Mouse (Mus musculus) spleen, postnatal 36 days (tissue): ENCODE measurements at regions not wholly inside any gene's neighbourhood (a gene's known extent, or its start where the extent isn't known, plus 50 kb on each side); places are given as distances from the start of the nearest gene placed in this dataset.

Experiments used
- DNase-seq, 2 experiments: peaks; one replicate each; pipeline ENCODE4 v3.0.0; 2022; ENCODE audit warnings: low spot score in 2 of 2, mixed read lengths in 1 of 2

- no peak for DNase-seq
These were observed 351.4 kb upstream of the Dach1 start for GRCm38 (mm10) chr14:98520966-98521365.

DNA sequence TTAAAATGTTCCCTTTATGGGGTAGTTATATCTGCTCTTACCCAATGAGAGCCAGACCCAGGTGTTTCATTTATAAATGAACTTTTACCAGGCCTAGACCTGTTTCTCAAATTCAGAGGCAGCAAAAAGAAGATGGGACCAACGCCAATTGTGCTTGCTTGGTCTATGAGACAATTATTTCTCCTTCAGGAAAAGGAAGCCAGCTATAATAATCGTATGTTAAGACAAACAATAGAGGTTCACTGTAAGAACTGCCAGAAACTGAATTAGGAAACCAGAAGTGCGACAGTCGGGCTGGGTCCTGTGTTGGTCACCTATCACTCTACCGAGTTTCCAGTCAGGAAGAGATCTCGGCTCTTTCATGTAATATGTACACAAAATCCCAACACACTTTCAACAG lies 335.8 kb upstream of the Dach1 start:
- DNase-seq: no peak

DNA sequence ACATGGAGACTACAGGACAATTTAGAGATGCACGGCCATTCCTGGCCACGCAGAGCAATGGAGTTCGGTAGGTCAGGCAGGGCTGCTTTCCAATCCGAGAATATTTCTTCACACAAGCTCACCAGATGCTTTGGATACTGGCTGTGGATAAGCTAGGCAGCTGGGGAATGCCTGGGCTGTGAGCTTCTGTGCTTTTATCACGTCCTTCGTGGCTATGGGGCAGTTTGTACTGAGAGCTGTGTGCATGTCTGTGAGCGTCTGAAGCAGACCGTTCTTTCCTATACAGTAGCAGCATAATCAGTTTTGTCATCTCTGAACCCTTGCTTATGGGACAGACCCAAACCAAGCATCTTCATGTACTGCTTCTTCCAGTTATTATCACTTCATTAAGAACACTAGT lies 307.9 kb upstream of the Dach1 start:
- DNase-seq: no peak

DNA sequence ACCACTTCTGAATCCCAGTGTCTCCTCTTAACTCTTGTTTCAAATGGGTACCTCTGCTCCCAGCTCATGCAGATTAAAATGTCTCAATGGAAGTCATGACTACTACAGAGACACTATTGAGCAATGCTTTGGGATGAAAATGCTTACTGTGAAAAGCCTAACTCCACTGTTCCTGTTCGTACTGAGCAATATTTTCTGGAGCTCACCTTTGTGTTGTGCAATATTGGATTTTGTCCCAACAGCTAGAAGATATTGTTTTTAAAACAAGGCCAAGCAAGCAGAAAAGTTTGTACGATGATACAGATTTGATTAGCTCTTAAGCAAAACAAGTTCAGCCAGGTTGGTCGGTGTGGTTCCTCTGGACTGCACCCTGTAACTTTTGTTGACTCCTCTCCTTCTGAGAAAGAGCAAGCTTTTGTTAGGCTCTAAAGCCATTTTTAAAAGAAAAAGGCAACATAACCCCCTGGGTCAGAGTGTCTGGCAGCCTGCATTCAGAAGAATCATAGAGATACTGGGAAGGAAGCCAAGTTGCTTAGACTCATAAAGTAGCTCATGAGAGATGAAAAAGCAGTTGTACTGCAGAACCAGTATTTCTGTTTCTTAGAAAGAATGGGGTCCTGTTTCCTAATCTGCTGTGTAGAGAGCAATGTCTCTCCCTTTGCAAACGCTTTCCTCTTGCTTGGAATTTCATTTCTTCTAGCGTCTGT lies 302.4 kb upstream of the Dach1 start:
- DNase-seq: no peak

DNA sequence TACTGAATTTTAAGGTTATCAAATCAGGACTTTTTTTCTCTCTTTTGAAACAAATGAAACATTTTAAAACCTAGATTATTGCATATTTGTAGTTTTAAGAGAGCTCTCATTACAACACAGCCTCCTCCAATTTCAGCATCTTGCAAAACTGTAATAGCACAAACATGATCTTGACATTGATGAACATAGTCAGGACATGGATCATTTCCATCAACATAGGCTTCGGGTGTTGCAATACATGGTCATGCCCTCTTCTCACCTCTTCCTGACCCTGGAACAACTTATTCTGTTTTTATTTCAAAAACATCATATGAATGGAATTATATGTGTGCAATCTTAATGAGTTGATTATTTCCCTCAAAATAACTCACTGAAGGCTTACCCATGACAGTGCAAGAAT lies 284.9 kb upstream of the Dach1 start:
- no peak for DNase-seq

DNA sequence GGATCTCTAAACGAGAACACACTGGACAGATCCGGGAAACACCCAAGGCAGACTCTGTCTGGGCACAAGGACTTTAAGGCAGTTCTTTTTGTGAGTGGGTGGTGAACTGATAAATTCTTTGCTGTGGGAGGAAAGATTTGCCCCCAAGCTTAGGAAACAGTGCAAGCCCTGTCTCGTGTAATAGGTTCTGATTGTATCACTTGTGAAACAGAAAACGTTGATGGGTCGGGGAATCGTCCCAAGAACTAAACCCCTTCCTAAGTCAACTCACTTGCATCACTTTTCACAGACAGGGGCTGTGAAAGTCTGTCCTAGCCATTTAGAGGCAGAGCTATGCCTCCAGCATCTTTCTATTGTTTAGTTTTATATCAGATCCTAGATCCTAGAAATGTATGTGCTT lies 282.6 kb upstream of the Dach1 start:
- DNase-seq: no peak

DNA sequence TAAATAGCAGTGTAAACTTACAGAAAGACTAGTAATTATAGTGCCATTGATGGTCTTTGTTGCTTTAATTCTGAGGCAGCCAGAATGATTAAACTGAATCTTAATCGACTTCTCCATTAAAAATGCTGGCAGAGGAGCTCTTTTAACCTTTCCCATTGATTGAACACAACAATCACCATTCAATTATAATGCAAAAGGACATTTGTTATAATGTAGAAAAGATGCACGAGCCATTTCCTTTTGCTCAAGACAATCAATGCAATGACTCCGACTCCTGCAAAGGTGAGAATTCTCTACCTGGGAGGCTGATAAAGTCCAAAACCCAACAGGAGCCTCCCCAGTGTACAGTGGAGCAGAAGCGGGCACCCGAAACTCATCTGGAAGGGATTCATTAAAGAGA lies 280.0 kb upstream of the Dach1 start:
- no peak for DNase-seq

- DNase-seq: no peak
These were observed 272.8 kb upstream of the Dach1 start for GRCm38 (mm10) chr14:98442411-98442810.

- no peak for DNase-seq
These were observed 272.4 kb upstream of the Dach1 start for GRCm38 (mm10) chr14:98441954-98442353.

GRCm38 (mm10) chr14:98431959-98432358 lies 262.4 kb upstream of the Dach1 start:
- DNase-seq: no peak

DNA sequence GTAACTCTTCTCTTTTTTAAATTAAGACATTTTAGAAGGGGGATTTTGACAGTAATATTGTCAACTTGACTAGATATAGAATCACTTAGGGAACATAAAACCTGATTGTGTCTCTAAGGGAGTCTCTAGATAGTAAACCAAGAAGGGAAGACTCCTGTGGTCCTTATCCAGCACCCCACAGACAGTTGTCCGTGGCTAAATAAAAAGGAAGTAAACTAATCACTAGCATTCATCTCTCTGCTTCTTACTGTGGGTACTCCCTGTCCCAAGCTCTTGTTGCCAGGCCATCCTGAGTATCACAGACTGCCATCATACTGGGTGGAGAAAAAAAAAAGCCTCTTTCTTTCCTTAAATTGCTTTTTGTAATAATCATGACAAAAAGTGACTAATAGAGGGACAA lies 248.2 kb upstream of the Dach1 start:
- no peak for DNase-seq

- no peak for DNase-seq
These were observed 244.6 kb upstream of the Dach1 start for GRCm38 (mm10) chr14:98414201-98414600.

- DNase-seq: no peak
These were observed 236.5 kb upstream of the Dach1 start for GRCm38 (mm10) chr14:98405936-98406635.

- no peak for DNase-seq
These were observed 234.5 kb upstream of the Dach1 start for GRCm38 (mm10) chr14:98404026-98404425.

DNA sequence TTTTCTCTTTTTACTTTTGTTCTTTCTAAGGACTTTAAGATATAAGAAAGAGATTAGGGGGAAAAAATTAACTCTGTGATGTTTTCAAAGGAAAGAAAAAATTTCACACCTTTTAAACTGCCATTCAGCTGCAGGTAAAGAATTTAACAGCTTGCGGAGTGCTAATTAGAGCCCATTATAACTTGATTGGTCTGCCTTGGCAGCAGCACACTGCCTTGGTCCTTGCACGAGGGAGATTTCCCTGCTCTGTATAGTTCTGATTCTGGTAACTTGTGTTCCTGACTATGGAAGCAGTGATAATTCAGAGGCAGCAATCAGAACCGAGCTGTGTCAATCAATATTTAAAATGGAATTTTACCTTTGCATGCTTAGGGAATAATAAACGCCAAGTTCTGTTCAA lies 218.3 kb upstream of the Dach1 start:
- no peak for DNase-seq
